Mouse (Mus musculus): Measurements from ENCODE around the gene Mettl3. TPM values are rescaled to one million over a fixed set of nuclear protein-coding genes. Genes with fewer than 3 reads are reported as not detected.

Mettl3 gene
- polyA plus RNA-seq (2015; fragmentation: Nextera tagmentation; extraction: Ambion mirVana): 20.6 and 21.9 TPM in 2 replicates

DNA sequence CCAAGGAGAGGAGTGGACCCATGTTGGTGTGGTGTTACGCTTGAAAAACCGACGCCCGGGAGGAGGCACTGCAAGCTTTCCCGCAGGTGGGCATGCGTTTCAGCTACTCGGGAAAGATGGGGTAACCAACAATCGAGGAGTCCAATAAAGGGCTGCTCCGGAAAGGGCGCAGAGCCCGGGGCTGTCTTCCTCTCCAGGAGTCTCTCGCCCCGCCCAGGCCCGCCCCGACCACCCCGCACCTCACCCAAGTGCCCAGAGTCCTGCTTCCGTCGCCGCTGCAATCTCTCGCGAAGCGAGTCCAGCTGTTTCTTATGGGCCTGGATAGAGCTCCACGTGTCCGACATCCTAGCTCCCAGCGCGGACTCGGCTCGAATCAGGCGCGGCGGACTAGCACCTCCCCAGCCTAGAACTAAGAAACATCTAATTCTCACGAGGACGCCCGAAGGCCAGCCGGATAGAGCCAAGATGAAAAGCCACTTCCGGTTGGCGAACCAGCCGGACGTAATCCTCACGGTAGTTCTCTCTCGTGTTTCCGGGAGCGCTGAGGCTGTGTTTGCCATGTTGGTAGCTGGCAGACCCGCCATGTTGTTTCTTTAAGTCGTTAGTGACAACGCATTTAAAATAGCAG, at the start of gene Mettl3:
Gene Mettl3 (minus strand): TSS at position 485 of the 628 bp plus-strand sequence.
- H3K9ac ChIP-seq: peak within 1 kb of the TSS; percentile 83
- H3K36me3 ChIP-seq: peaks cover 9% of the 10 kb centered on the region
- under 1% methylated on average over 46 of the region's 46 CpGs for WGBS (ENCODE audit: insufficient replicate concordance)
- no peaks in the 10 kb centered on the region for H3K27me3 ChIP-seq
- peak within 1 kb of the TSS; percentile 88 for H3K4me2 ChIP-seq
- DNase-seq (peak; percentile 80), ATAC-seq (ENCODE audit: low read depth) (peak; percentile 92)
- H3K4me1 ChIP-seq (replicated peaks): peaks cover 51% of the 10 kb centered on the region
- no peaks in the 10 kb centered on the region for H3K9me3 ChIP-seq (replicated peaks)
- H3K27ac ChIP-seq: peak within 1 kb of the TSS; percentile 93
- H3K4me3 ChIP-seq (replicated peaks): peak within 1 kb of the TSS; percentile 80

DNA sequence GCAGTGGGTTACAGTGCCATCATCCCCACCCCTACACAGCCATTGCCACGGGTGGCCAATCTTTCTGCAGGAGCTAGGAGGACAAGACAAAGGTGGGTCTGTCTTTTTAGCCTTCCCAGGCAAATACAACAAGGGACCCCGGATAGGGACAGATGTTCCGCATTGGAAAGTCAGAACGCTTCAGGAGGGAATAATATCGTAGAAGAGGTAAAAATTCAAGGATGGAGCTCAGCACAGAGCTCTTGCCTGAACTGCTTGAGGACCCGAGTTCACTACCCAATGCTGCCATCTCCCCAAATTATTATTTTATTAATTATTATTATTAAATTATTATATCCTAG, 34.6 kb upstream of the Mettl3 start:
- Histone ChIP-seq H3K27me3 (peaks cover 11% of the 10 kb centered on the region), H3K4me1 (replicated peaks) (peaks cover 3% of the 10 kb centered on the region), H3K36me3 (no peaks in the 10 kb centered on the region), H3K9ac (no peak overlapping the region), H3K9me3 (replicated peaks) (no peaks in the 10 kb centered on the region), H3K4me2 (no peak overlapping the region), H3K4me3 (replicated peaks) (no peak overlapping the region), H3K27ac (no peak overlapping the region)
- ATAC-seq (ENCODE audit: low read depth): no peak
- 58% methylated on average over 6 of the region's 6 CpGs for WGBS (ENCODE audit: insufficient replicate concordance)
- no peak for DNase-seq

DNA sequence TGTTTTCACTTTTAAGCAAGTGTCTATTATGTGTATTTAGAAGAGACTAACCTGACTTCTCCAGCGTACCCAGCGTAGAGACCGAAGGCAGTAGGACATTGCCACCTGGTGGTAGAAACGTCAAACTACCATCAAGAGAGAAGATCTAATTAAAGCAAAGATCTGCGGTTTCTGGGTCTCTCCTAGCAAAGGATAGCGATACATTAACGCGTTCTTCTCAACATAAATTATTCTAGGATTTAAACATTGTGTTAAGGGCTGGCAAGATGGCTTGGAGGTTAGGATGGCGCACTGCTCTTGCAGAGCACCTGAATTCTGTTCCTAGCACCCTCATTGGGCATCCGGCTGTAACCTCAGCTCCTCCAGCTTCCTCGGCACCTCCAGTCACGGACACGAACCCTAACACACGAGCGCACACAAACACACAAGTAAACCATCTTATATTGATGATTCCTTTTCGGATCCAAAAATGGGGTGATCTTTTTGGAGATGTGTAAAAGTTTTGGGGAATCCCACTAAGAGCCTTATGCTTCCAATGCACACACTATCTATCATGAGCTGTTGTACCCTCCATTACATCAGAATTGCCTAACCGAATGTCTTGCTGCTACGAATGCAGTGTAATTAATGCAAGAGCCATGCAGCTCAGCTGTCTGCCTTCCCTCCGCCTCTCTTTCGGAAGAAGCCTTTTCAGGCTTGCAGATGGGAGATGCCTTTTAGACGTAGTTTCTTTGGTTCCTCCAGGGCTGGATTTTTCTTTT, 34.0 kb upstream of the Mettl3 start:
- Histone ChIP-seq H3K9ac (no peak overlapping the region), H3K36me3 (no peaks in the 10 kb centered on the region), H3K9me3 (replicated peaks) (no peaks in the 10 kb centered on the region), H3K27me3 (peaks cover 15% of the 10 kb centered on the region), H3K4me3 (replicated peaks) (no peak overlapping the region), H3K4me1 (replicated peaks) (peaks cover 3% of the 10 kb centered on the region), H3K4me2 (no peak overlapping the region), H3K27ac (no peak overlapping the region)
- WGBS (ENCODE audit: insufficient replicate concordance): 24% methylated on average over 21 of the region's 21 CpGs
- DNase-seq (peak; percentile 24), ATAC-seq (ENCODE audit: low read depth) (peak; percentile 41; the same call in 1 of the 2 replicates)

DNA sequence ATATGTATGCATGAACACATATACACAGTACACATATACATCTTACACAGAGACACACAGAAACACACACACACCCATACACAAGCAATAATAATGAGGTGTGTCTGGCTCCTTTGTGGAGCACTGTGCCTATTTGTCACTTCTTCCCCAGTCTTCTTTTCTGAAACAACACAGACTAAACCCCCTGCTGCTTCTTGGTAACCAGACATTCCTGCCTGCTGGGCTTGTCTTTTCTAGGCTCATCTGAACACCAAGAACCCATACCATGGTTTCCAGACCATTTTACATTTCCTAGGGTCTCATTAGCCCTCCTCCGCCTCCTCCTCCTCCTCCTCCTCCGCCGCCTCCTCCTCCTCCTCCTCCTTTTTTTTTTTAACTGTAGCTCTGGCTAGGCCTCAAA, 27.2 kb upstream of the Mettl3 start:
- Histone ChIP-seq H3K4me3 (replicated peaks) (no peak overlapping the region), H3K4me2 (no peak overlapping the region), H3K4me1 (replicated peaks) (no peaks in the 10 kb centered on the region), H3K27ac (no peak overlapping the region), H3K27me3 (peaks cover 66% of the 10 kb centered on the region), H3K9me3 (replicated peaks) (no peaks in the 10 kb centered on the region), H3K36me3 (no peaks in the 10 kb centered on the region), H3K9ac (no peak overlapping the region)
- 52% methylated on average over 3 of the region's 3 CpGs for WGBS (ENCODE audit: insufficient replicate concordance)
- DNase-seq: no peak
- ATAC-seq (ENCODE audit: low read depth): no peak

DNA sequence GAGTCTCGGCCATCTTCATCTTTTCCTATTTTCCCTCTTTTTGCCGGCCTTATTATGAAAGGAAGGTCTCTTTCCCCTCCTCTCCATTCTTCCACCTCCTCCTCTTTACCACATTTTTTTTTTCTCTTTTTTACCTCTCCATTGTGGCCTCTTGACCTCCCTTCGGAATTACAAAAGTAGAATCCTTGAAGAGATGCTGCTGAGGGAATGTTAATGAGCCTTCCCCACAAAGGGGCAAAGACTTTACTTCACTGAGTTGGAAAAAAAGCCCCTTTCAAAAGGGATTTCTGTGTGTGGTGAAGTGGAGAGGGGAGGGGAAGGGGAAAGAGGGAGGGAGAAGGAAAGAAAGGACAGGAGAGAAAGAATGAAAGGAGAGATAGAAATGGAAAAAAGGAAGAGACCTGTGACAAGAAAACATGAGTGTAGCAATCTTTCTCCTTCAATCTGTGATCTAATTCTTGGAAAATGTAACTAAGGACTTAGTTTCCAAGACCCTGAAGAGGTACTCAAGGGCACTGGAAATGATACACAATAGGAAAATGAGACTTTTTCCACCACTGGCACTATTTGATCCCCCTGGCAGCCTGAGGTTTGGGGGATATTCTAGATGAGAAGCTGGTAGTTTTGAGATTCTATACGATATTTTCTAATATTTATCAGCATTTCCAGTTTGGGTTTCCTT, 26.3 kb upstream of the Mettl3 start:
- H3K36me3 ChIP-seq: no peaks in the 10 kb centered on the region
- no peaks in the 10 kb centered on the region for H3K9me3 ChIP-seq (replicated peaks)
- peaks cover 76% of the 10 kb centered on the region for H3K27me3 ChIP-seq
- no peak overlapping the region for H3K4me3 ChIP-seq (replicated peaks)
- DNase-seq (no peak), ATAC-seq (ENCODE audit: low read depth) (no peak)
- H3K4me1 ChIP-seq (replicated peaks): no peaks in the 10 kb centered on the region
- no peak overlapping the region for H3K9ac ChIP-seq
- no peak overlapping the region for H3K4me2 ChIP-seq
- WGBS (ENCODE audit: insufficient replicate concordance): 24% methylated on average over 4 of the region's 4 CpGs
- no peak overlapping the region for H3K27ac ChIP-seq

DNA sequence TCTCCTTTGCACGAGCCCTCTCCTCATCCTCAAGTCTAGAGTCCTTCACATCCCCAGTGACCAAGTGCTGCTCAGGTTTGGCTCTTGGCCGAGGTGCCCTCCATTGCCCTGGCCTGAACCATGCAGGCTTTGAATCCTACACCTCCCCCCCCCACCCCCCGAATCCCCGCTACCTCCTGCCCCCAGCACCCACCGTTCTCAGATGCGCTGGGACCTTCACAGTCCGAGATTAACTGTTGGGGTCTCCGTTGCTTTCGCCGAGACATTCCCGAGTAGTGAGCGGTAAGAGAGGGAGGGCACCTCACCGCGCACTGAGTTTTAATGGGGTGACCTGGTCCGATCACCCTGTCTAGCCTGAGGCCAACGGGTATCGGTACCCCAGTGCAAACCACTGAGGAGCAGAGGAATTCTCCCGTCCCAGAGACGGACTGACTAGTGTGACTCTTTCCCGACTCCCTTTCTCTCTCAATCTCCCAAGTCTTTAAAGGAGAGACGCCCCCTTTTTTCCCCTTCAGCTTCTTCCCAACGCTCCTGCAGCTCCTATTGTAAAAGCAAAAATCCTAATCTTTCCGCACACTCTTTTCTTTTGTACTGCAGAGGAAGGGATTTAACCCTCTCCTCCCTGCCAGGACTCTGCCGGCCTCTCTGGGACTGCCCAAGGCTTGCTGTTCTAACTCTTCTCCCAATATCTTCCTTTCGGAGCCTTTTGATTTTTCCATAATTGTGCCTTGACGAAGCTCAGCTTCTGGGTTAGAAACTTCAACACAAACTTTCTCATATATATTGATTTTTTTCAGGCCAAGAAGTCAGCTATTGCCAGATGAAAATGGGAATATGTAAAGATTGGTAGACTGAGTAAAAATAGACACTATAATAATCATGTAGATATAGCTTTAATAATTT, 23.2 kb upstream of the Mettl3 start, which contains the start of gene Sall2:
Gene Sall2 (minus strand): TSS at position 853 of the 903 bp plus-strand sequence.
- no peak for DNase-seq
- H3K27ac ChIP-seq: no peak within 1 kb of the TSS
- H3K4me2 ChIP-seq: peak within 1 kb of the TSS; percentile 44
- no peaks in the 10 kb centered on the region for H3K9me3 ChIP-seq (replicated peaks)
- H3K4me3 ChIP-seq (replicated peaks): peak within 1 kb of the TSS; percentile 26
- no peak for ATAC-seq (ENCODE audit: low read depth)
- no peaks in the 10 kb centered on the region for H3K4me1 ChIP-seq (replicated peaks)
- H3K27me3 ChIP-seq: peaks cover 89% of the 10 kb centered on the region
- no peak within 1 kb of the TSS for H3K9ac ChIP-seq
- H3K36me3 ChIP-seq: no peaks in the 10 kb centered on the region
- 4% methylated on average over 26 of the region's 26 CpGs for WGBS (ENCODE audit: insufficient replicate concordance)

DNA sequence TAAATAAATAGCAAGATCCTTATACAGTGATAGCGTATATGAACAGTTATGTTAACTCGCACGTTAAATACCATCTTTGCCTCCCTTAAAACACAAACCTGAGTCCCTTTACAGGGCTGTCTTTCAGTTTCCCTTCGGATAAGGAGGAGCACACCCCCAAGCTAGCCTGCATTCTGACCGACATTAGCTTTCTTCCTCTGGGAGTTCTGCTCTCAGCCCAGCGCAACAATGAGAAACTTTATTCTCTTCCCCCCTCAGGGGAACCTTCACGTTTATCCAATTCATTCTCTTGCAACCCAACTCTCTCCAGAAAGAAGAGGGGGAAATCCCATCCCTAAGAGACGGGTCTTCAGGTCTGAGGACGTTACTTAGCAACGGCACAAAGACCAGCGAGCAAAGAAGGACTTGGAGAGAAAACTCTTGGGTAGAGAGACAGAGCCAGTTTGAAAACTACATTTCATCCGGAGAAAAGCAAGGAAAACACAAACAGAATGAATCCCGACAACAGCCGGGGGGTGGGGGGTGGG, 22.5 kb upstream of the Mettl3 start:
- H3K27ac ChIP-seq: no peak overlapping the region
- H3K36me3 ChIP-seq: no peaks in the 10 kb centered on the region
- ATAC-seq (ENCODE audit: low read depth) (no peak), DNase-seq (no peak)
- no peak overlapping the region for H3K9ac ChIP-seq
- H3K9me3 ChIP-seq (replicated peaks): no peaks in the 10 kb centered on the region
- peak overlapping the region; percentile 26; the same call in 1 of the 2 replicates for H3K4me3 ChIP-seq (replicated peaks)
- H3K4me2 ChIP-seq: peak overlapping the region; percentile 44
- H3K4me1 ChIP-seq (replicated peaks): no peaks in the 10 kb centered on the region
- peaks cover 88% of the 10 kb centered on the region for H3K27me3 ChIP-seq
- 6% methylated on average over 14 of the region's 14 CpGs for WGBS (ENCODE audit: insufficient replicate concordance)

DNA sequence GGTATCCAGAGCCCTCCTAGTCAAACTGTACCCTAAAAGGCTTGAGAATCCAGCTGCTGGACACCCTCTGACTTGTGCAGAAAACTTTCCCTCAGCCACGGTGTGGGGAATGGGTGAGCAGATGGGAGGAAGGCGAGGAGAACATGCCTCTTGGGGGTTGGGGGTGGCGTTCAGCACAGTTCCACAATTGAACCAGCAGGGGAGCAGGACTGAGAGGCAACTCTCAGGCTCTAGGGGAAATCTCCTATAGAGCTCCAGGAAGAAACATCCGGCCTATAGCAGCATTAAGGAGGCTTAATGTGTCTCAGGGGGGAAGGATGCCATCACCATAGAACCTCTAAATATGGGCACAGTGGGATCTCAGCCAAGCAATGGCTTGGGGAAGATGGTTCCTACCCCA, 21.0 kb upstream of the Mettl3 start:
- DNase-seq (no peak), ATAC-seq (ENCODE audit: low read depth) (no peak)
- Histone ChIP-seq H3K36me3 (no peaks in the 10 kb centered on the region), H3K4me1 (replicated peaks) (no peaks in the 10 kb centered on the region), H3K9me3 (replicated peaks) (no peaks in the 10 kb centered on the region), H3K4me3 (replicated peaks) (no peak overlapping the region), H3K9ac (no peak overlapping the region), H3K27me3 (peaks cover 77% of the 10 kb centered on the region), H3K4me2 (no peak overlapping the region), H3K27ac (no peak overlapping the region)
- 14% methylated on average over 4 of the region's 4 CpGs for WGBS (ENCODE audit: insufficient replicate concordance)

DNA sequence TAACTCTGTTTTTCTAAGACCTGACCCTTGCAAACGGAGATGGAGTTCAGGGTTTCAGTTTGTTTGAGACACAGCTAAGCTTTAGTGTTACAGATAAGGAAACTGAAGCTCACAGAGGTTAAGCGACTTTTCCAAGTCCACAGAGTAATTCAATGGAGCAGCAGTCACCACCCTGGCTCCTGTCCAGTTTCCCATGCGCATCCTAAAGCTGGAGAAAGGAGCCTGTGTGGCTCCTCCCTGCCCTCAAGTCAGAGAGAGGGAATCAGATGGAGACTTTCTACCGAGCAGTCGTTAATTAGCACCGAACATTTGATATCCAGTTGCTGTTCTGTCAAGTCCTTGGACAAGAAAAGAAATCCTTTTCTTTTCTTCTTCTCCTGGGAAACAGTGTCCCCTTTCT, 14.4 kb upstream of the Mettl3 start:
- Histone ChIP-seq H3K27ac (no peak overlapping the region), H3K4me1 (replicated peaks) (peaks cover 24% of the 10 kb centered on the region), H3K27me3 (peaks cover 51% of the 10 kb centered on the region), H3K9ac (no peak overlapping the region), H3K4me2 (no peak overlapping the region), H3K4me3 (replicated peaks) (no peak overlapping the region), H3K9me3 (replicated peaks) (no peaks in the 10 kb centered on the region), H3K36me3 (no peaks in the 10 kb centered on the region)
- ATAC-seq (ENCODE audit: low read depth): no peak
- no peak for DNase-seq
- 58% methylated on average over 6 of the region's 6 CpGs for WGBS (ENCODE audit: insufficient replicate concordance)

DNA sequence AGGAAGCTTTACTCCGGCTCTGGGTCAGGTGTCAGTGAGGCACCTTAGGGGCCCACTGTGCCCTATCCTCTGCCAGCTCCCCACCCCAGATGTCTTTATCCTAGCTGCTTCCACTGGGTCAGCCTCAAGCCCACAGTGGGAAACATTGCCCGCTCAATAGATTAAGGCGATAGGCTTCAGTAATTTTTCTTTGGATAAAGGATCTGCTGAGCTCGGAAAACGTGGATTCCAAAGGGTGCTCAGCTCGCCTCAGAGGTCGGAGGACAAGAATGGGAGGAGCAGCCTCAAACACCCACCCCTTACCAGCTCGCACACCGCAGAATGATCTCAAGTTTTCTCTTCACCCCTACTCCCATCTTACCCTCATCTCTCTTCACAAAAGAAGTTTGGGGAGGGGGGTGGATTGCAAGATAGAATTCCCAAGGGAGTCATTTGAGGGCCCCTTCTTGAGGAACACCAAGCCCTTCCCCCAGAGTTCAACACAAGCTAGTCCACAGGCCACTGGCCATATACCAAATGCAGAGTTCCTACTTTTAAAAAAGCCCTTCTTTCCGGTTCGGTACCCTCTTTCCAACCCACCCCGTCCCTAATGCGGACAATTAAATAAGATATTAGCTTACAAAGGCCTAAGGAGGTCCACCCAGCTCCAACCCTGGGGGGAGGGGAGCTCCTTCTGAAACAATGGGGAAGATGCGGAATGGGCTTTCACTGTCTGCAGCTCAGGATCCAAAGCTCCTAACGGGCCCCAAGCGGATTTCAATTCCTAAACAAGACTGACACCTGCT, 11.7 kb upstream of the Mettl3 start:
- DNase-seq (no peak), ATAC-seq (ENCODE audit: low read depth) (peak; percentile 32; the same call in 1 of the 2 replicates)
- H3K4me1 ChIP-seq (replicated peaks): peaks cover 24% of the 10 kb centered on the region
- peaks cover 8% of the 10 kb centered on the region; the same call in 1 of the 2 replicates for H3K36me3 ChIP-seq
- H3K9me3 ChIP-seq (replicated peaks): no peaks in the 10 kb centered on the region
- H3K4me2 ChIP-seq: peak overlapping the region; percentile 81
- WGBS (ENCODE audit: insufficient replicate concordance): 15% methylated on average over 16 of the region's 16 CpGs
- H3K9ac ChIP-seq: peak overlapping the region; percentile 60
- H3K27ac ChIP-seq: no peak overlapping the region
- H3K27me3 ChIP-seq: peaks cover 55% of the 10 kb centered on the region
- peak overlapping the region; percentile 63 for H3K4me3 ChIP-seq (replicated peaks)
